Mouse (Mus musculus) adrenal gland, postnatal 25 days (tissue): ENCODE results near the gene Ube2c. TPM values are rescaled to one million over a fixed set of nuclear protein-coding genes. Genes with fewer than 3 reads are reported as not detected.

Source experiments
- DNase-seq: peaks from one replicate; pipeline ENCODE4 v3.0.0; 2021; ENCODE audit warnings: mixed read lengths
- long read RNA-seq: library from polyadenylated mRNA; stranded (forward); transcript quantifications from one replicate; pipeline ENCODE4 v2.0.0, GENCODE M21; 2021
- total RNA-seq: library from RNA; stranded (reverse); gene quantifications from 2 replicates; pipeline ENCODE4 v1.2.3, GENCODE M21; 2021

Ube2c gene
- 9.9 and 14.1 TPM in 2 replicates for total RNA-seq
- long read RNA-seq, transcript Ube2c-202 (6 exons, 967 nt) = major isoform, 6 of 6 reads
- long read RNA-seq, partial matches to known transcripts = 0 of 6 reads
- long read RNA-seq, other reads (novel, unspliced or antisense) = 0 of 6 reads

GRCm38 (mm10) chr2:164769258-164770037 lies at the start of gene Ube2c:
Gene Ube2c (plus strand): TSS chr2:164769898.
- DNase-seq = peak; percentile 96

DNA sequence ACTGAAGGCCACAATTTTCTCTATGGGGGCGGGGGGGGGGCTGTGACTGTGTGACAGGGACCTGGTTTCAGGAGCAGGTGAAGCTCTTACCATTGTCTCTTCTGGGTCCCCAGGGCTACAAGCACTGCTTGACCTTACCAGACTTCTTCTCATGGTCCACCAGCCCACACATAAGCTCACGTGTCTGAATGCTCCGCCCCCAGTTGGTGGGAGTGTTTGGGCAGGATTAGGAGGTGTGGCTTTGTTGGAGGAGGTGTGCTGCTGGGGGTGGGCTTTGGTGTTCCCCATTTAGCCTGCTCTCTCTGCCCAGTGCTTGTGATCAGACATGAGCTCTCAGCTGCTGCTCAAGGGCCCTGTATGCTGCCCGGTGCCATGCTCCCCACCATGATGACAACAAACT lies 46.4 kb upstream of the Ube2c start:
- DNase-seq = no peak

DNA sequence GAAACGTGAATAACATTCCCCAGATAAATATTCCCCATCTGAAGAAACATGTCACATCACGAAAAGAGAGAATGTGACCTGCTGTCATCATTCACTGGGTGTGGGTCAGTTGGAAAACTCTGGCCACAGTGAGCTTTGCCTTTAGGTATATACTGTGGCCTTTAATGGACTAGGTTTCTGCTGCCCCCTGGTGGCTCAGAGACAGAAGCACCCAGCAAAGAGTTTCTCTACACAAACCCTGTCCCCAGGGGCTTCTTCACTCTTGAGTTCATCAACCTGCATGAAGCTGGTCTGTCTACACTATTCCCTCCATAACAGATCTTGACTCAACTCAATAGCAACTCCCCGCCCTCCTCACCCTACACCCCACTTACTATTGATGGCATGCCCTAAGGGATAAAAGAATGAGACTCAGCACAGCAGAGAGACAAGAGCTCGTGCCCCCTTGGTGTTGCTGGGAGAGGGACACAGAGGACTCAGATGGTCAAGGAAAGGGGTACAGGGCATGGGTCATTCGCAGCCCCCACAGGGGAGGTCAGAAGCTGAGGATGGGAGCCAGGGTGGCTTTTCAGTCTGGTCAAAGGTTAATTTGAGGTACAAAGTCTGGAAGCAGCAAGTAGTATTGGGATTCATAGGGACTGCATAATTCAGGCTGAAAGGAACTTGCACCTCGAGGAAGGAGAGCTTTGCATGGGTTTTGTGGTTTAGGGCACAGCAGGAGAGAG lies 43.6 kb upstream of the Ube2c start:
- peak; percentile 68 for DNase-seq

- DNase-seq = no peak
Observed at GRCm38 (mm10) chr2:164731719-164732118, 38.0 kb upstream of the Ube2c start.

GRCm38 (mm10) chr2:164733259-164733658 lies 36.4 kb upstream of the Ube2c start:
- no peak for DNase-seq

- no peak for DNase-seq
Observed at GRCm38 (mm10) chr2:164734839-164735238, 34.9 kb upstream of the Ube2c start.

GRCm38 (mm10) chr2:164735446-164735845 lies 34.3 kb upstream of the Ube2c start:
- DNase-seq = no peak

DNA sequence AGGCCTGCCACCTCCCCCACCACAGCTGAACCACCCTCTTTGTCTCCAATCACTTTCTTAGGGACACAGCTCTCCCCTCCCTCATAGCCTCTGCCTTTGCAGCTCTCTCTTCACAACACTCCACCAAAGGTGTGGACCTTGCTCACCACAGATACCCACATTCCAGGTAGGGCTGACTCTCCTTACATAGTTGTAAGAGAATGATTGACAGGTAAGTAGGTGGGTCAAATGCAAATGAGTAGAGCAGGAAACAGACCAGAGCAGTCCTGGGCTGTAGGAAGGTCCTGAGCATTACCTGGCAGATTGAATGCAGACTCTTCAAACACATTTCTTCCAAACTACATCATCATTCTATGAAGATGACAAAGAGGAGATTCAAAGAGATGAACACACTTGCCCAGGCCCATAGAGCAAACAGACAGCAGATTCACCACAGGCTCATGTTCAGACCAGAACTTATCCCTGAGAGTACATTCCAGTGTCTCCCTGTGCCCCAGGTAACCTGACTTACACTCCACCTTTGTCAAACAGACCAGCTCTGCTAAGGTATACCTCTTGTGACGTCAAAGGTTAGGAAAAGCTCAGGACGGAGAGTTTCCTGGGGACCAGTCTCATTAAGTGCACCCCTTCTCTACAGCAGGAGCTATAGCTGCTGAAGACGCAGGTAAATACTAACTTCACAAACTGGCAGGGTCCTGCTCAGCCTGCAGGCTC lies 32.2 kb upstream of the Ube2c start:
- DNase-seq = no peak

DNA sequence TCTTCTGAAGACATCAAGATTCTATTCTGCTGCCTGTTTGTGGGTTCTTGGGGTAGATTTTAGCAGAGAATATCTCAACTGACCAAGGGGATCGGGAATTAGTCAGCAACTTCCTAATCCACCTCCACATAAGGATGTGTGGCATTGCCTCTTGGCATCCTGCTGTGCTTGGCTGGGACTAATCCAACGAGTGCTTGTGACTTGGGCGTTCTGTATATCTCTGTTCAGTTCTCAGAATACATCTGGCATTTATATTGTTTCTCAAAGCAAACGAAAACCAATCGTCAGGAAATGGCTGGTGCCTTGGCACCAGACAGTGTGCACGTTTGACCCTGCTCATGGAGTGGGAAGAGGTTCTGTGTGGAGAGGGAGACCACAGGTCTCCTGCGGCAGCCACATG lies 29.8 kb upstream of the Ube2c start:
- DNase-seq = no peak

GRCm38 (mm10) chr2:164744987-164745386 lies 24.7 kb upstream of the Ube2c start:
- no peak for DNase-seq

DNA sequence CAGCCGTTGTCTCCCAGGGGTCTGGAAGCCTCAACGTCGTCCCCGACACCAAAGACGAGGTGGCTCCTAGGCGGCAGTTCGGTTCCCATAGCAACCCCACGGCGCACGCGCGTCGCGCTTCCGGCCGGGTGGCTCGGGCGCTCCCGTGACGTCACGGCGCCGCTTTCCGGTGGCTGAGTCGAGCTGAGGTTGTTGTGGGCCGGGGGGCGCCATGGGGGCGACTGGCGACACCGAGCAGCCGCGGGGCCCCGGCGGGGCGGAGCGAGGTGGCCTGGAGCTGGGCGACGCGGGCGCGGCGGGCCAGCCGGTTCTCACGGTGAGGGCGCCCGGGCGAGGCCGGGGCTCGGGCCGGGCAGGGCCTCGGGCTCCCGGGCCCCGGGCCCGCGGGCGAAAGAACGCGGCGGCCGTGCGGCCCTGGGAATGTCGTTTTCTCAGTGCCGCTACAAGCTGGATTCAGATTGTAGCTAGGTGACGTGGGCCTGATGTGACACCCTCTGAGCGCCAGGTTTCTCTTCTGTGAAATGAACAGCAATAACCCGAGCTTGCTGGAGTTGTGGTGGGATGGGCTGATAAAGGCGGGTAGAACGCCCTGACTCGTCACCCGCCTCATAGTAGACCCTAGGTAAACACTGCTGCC lies 23.7 kb upstream of the Ube2c start, which contains the start of the genes Wfdc3 and Dnttip1:
Gene Wfdc3 (minus strand): TSS at position 89 of the 637 bp plus-strand sequence.
Gene Dnttip1 (plus strand): TSS at position 141 of the 637 bp plus-strand sequence.
- DNase-seq = peak; percentile 95

DNA sequence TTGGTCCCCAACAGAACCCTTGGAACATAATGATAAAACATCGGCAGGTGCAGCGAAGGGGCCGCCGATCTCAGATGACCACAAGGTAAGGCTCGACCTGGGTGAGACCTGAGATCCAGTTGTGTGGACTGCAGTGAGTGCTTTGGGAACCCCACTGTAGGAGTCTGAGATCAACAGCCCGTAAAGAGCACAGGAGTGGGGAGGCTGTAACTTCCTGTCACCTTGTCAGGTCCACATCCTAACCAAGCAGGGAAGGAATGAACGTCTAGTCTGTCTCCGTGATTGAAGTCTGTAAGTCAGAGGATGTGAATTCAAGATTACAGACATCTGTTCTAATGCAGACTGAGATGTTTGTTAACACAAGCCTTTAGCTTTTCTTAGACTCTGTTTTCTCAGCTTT lies 23.0 kb upstream of the Ube2c start:
- no peak for DNase-seq

GRCm38 (mm10) chr2:164748191-164748590 lies 21.5 kb upstream of the Ube2c start:
- DNase-seq = no peak

GRCm38 (mm10) chr2:164748991-164749390 lies 20.7 kb upstream of the Ube2c start:
- no peak for DNase-seq

DNA sequence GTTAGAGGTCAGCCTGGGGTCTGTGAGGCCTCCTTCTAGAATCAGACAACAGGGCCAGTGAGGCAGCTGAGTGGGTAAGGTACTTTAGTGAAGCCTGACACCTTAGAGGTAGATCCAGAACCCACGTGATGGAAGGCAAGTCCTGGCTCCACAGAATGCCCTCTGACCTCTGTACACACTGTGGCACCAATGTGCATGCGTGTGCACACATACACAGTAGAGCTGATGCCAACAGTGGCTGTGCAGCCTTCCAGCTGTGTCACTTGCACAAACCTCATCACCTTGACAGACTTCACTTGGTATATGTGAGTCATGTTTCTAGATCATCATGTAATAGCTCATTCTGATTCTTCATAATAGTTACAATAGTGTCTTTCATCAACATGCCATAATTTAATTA lies 17.2 kb upstream of the Ube2c start:
- DNase-seq = no peak

DNA sequence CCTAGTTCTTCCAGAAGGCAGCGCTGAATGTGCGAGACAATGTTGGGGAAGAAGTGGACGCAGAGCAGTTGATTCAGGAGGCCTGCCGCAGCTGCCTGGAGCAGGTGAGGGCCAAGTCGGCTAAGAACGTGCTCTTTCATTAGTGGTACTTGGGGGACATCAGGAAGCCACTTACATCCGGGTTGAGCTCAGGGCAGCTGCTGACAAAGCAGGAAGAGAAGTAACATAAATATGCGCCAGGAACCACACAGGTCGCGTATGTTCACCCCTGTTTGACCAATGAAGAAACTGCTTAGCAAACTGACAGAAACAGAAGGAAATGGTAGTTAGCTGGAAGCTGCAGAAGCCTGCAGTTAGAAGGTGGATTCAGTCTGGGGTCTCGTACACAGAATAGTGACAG lies 15.6 kb upstream of the Ube2c start:
- no peak for DNase-seq

DNA sequence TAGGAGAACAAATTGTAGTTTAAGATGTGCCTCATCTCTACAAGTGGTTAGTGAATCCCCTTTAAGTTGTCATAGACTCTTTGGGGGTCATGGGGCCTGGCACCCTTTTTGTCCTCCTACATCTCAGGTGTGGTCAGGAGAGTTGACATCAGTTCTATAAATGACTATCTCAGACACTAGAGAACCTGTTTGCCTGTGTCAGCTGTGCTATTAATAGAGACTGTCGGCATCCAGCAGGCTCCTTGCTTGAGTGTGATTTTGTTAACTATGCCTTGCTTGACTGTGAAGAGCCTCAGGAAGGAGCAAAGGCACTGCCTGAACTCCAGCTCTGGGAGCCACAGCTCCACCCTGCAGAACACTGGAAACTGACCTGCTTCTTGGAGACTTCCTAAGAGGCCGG lies 14.9 kb upstream of the Ube2c start:
- DNase-seq = no peak

GRCm38 (mm10) chr2:164757841-164758240 lies 11.9 kb upstream of the Ube2c start:
- no peak for DNase-seq

DNA sequence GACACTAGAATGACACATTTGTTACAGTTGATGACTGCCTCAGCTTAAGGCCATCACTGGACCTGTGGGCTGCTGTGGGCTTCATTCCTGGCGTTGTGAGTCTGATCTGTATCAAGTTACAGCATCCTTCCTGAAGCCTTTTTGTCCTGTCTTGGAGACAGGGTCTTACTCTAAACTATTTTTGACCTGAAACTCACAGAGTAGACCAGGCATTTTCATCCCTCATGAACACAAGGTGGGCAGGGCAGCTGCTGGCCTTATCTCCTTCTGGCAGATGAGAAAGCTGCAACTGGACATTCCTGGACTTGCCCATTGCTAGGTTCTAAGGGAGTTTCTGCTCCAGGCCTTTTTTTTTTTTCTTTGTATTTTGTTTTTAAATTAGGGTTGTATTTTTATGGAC lies 11.0 kb upstream of the Ube2c start:
- no peak for DNase-seq

- DNase-seq = no peak
Observed at GRCm38 (mm10) chr2:164760059-164760833, 9.5 kb upstream of the Ube2c start.

DNA sequence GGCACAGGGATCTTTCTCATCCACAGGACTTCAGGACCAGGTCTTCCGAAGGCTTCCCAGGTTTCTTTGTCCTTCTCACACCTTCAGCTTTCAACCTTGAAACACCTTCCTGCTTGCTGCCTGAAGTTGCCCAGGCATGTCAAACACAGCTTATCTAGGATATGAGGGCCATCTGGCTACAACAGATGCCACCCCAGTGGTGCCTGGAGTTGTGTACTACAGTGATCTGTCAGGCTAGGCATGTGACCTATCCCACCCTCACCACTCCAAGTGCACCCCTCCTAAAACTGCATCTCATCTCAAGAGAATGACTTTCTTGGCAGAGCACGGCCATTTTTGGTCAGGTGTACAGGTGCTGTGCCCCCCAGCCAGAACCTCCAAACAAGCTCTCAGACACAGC lies 8.2 kb upstream of the Ube2c start:
- no peak for DNase-seq
